In genomic region chr17:42883315-42883714, GRCm38 (mm10) we compare ENCODE assay signal across 9 mouse cellular contexts. TPM values are rescaled to one million over a fixed set of nuclear protein-coding genes. Genes with fewer than 3 reads are reported as not detected.
DNase-seq lines count a peak whose midpoint lies in the region; ATAC-seq and TF ChIP-seq lines count a peak whose summit lies in the region.
"Had no signal": no experiment of that assay in that cellular context is flagged by ENCODE, and none has a peak within 500 bp of the region (broad histone marks: within the 10 kb centered on the region; RNA-seq: fewer than 3 reads in every experiment).

No protein-coding gene starts in this region.

- H3K9me3 ChIP-seq in liver, postnatal 0 days (ENCODE audit: low read length): peaks cover 4% of the 10 kb centered on the region; the same call in 1 of the 2 replicates
- H3K9me3 ChIP-seq in midbrain, embryonic 16.5 days (replicated peaks; ENCODE audit: control insufficient read depth, low read length, poor library complexity, severe bottlenecking): no peaks in the 10 kb centered on the region
- H3K9me3 ChIP-seq in forebrain, embryonic 12.5 days: no peaks in the 10 kb centered on the region
- H3K9me3 ChIP-seq: midbrain, embryonic 13.5 days had no signal

- H3K27ac ChIP-seq in liver, postnatal 0 days (ENCODE audit: low read depth): peak overlapping the region; percentile 41
- no peak overlapping the region for H3K27ac ChIP-seq in midbrain, embryonic 16.5 days (ENCODE audit: low read length)
- no peak overlapping the region for H3K27ac ChIP-seq in forebrain, embryonic 12.5 days
- H3K27ac ChIP-seq: midbrain, embryonic 13.5 days had no signal

- WGBS in liver, postnatal 0 days (ENCODE audit: insufficient replicate concordance): 54% methylated on average over 9 of the region's 9 CpGs
- WGBS in midbrain, embryonic 16.5 days: 64% methylated on average over 9 of the region's 9 CpGs
- WGBS in forebrain, embryonic 12.5 days: 81% methylated on average over 9 of the region's 9 CpGs

- no peak for TF ChIP-seq EP300 in liver, postnatal 0 days (IDR thresholded peaks at IDR 0.05; ENCODE audit: low read depth)

- 0 out of 2 replicates have a peak overlapping the region, but pooled peaks have one; percentile 22 for H3K9ac ChIP-seq in liver, postnatal 0 days (replicated peaks)
- no peak overlapping the region for H3K9ac ChIP-seq in midbrain, embryonic 16.5 days (ENCODE audit: low read depth, low read length)
- H3K9ac ChIP-seq in forebrain, embryonic 12.5 days: no peak overlapping the region
- H3K9ac ChIP-seq: midbrain, embryonic 13.5 days had no signal

- TF ChIP-seq CTCF in liver, postnatal 0 days (IDR thresholded peaks at IDR 0.05; ENCODE audit: low read depth): no peak

- peaks cover 18% of the 10 kb centered on the region for H3K4me1 ChIP-seq in liver, postnatal 0 days (ENCODE audit: insufficient read depth)
- no peaks in the 10 kb centered on the region for H3K4me1 ChIP-seq in midbrain, embryonic 16.5 days (ENCODE audit: control insufficient read depth, insufficient read depth, low read length)
- no peaks in the 10 kb centered on the region for H3K4me1 ChIP-seq in forebrain, embryonic 12.5 days
- H3K4me1 ChIP-seq: midbrain, embryonic 13.5 days had no signal

- ATAC-seq in erythroblast, adult 5-6 weeks (replicated peaks; ENCODE audit: low FRiP score, poor library complexity, severe bottlenecking): peak; percentile 76
- ATAC-seq in liver, postnatal 0 days: peak; percentile 79
- ATAC-seq in midbrain, embryonic 16.5 days: no peak
- no peak for ATAC-seq in forebrain, embryonic 12.5 days (ENCODE audit: low FRiP score)
- ATAC-seq: midbrain, embryonic 13.5 days had no signal

- H3K4me2 ChIP-seq in liver, postnatal 0 days (ENCODE audit: low read depth, low read length): peak overlapping the region; percentile 35
- H3K4me2 ChIP-seq in midbrain, embryonic 16.5 days (ENCODE audit: low read length): no peak overlapping the region
- no peak overlapping the region for H3K4me2 ChIP-seq in forebrain, embryonic 12.5 days
- H3K4me2 ChIP-seq: midbrain, embryonic 13.5 days had no signal

- no peaks in the 10 kb centered on the region for H3K27me3 ChIP-seq in liver, postnatal 0 days (ENCODE audit: insufficient read depth, low read length)
- H3K27me3 ChIP-seq in midbrain, embryonic 16.5 days (ENCODE audit: control insufficient read depth, insufficient read depth, low read depth, low read length): no peaks in the 10 kb centered on the region
- H3K27me3 ChIP-seq in forebrain, embryonic 12.5 days: no peaks in the 10 kb centered on the region
- H3K27me3 ChIP-seq: midbrain, embryonic 13.5 days had no signal

- H3K4me3 ChIP-seq in liver, postnatal 0 days (ENCODE audit: low read depth, low read length): peak overlapping the region; percentile 4
- no peak overlapping the region for H3K4me3 ChIP-seq in midbrain, embryonic 16.5 days (ENCODE audit: low read depth, low read length)
- H3K4me3 ChIP-seq in forebrain, embryonic 12.5 days (replicated peaks): no peak overlapping the region
- H3K4me3 ChIP-seq: midbrain, embryonic 13.5 days had no signal

- peak; percentile 41 to 62 for DNase-seq in kidney, postnatal 4 days
- DNase-seq in kidney, postnatal 25 days: no peak
- DNase-seq in ZHBTc4 (ENCODE audit: low read depth, low spot score): peak; percentile 60
- DNase-seq in liver, postnatal 0 days: peak; percentile 33
- DNase-seq in cerebellum, adult 18-20 months: no peak

- H3K36me3 ChIP-seq in liver, postnatal 0 days (replicated peaks; ENCODE audit: insufficient read depth, low read length): no peaks in the 10 kb centered on the region
- no peaks in the 10 kb centered on the region for H3K36me3 ChIP-seq in midbrain, embryonic 16.5 days (ENCODE audit: control insufficient read depth, insufficient read depth, low read length)
- H3K36me3 ChIP-seq in forebrain, embryonic 12.5 days (replicated peaks): no peaks in the 10 kb centered on the region
- H3K36me3 ChIP-seq: midbrain, embryonic 13.5 days had no signal

RNA-seq across cellular contexts. Expression of gene Cd2ap, which starts 6.8 kb away (rescaled TPM):
- total RNA-seq in erythroblast, adult 5-6 weeks (2015; ENCODE audit: low replicate concordance): 13.6 TPM in 2 replicates
- total RNA-seq in erythroblast, adult 5-6 weeks (2017; ENCODE audit: low replicate concordance): 4.9 and 8.2 TPM in 2 replicates
- 8.9 and 9.2 TPM in 2 replicates for polyA plus RNA-seq in liver, postnatal 0 days (2015; fragmentation: Nextera tagmentation; extraction: Ambion mirVana)
- polyA plus RNA-seq in midbrain, embryonic 16.5 days (2015; fragmentation: Nextera tagmentation; extraction: Ambion mirVana): 6.5 and 8.3 TPM in 2 replicates
- polyA plus RNA-seq in forebrain, embryonic 12.5 days (2016; fragmentation: Nextera tagmentation; extraction: Ambion mirVana): 10.7 and 14.2 TPM in 2 replicates

Comparison
In these comparisons a context has a peak if more than half of its experiments do, and no peak if none do; other contexts are left out.
1. DNase-seq: peak in kidney, postnatal 4 days (2 of 2), ZHBTc4 (single experiment) and liver, postnatal 0 days (single experiment); none in kidney, postnatal 25 days (0 of 2) and cerebellum, adult 18-20 months (0 of 2).
2. ATAC-seq: peak in erythroblast, adult 5-6 weeks (single experiment) and liver, postnatal 0 days (single experiment); none in midbrain, embryonic 16.5 days (single experiment) and forebrain, embryonic 12.5 days (single experiment).